Mouse (Mus musculus): ENCODE data around the gene B3galt5.

GRCm38 (mm10) chr16:96345117-96345516 lies 109.5 kb downstream of the B3galt5 start:
- TF ChIP-seq GATA1 (IDR thresholded peaks at IDR 0.05; ENCODE audit: low read length) (no peak), TAL1 (IDR thresholded peaks at IDR 0.05; ENCODE audit: low read length) (no peak)

Data from erythroblast, embryonic 14.5 days (primary cell).